ENCODE assay signal across 8 mouse cellular contexts in the genomic region with DNA sequence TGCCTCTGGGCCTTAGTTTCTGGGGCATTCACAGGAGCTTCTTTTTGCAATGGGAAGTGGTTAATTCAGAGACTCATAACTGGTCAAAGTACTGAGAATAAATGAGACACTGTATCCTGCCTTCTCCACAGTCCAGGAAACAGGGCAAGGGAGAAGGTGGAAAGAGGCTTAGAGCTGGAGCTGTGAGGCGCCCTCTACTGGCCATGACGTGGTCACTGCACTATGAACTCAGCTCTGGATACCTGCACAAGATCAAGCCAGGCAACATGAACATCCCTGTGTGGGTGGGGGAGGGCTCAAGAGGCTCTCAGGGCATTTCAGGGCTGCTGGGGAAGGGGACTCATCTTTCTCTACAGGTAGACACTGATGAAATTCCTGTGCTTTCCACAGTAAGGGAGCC. TPM values are rescaled to one million over a fixed set of nuclear protein-coding genes. Genes with fewer than 3 reads are reported as not detected.
DNase-seq lines count a peak whose midpoint lies in the region; TF ChIP-seq lines count a peak whose summit lies in the region.
"Had no signal": no experiment of that assay in that cellular context is flagged by ENCODE, and none has a peak within 500 bp of the region (broad histone marks: within the 10 kb centered on the region; RNA-seq: fewer than 3 reads in every experiment).

No protein-coding gene starts in this region.

- H3K9me3 ChIP-seq in midbrain, embryonic 10.5 days (replicated peaks): no peaks in the 10 kb centered on the region; the same call in 1 of the 2 replicates
- H3K9me3 ChIP-seq: heart, embryonic 15.5 days had no signal

- WGBS in lung, adult 2 months: 7% methylated on average over 2 of the region's 2 CpGs
- 5% methylated on average over 2 of the region's 2 CpGs for WGBS in midbrain, embryonic 10.5 days

- H3K4me1 ChIP-seq in lung, adult 2 months (ENCODE audit: control insufficient read depth, insufficient read depth, low read length): no peaks in the 10 kb centered on the region
- H3K4me1 ChIP-seq in cortical plate, adult 2 months (ENCODE audit: control insufficient read depth, insufficient read depth, low read length): no peaks in the 10 kb centered on the region
- H3K4me1 ChIP-seq in midbrain, embryonic 10.5 days: no peaks in the 10 kb centered on the region
- H3K4me1 ChIP-seq: heart, embryonic 15.5 days had no signal

- no peaks in the 10 kb centered on the region for H3K36me3 ChIP-seq in midbrain, embryonic 10.5 days

- TF ChIP-seq POLR2A in lung, adult 2 months (IDR thresholded peaks at IDR 0.05; ENCODE audit: borderline replicate concordance, extremely low read depth, low read depth, low read length): no peak
- TF ChIP-seq POLR2A in cortical plate, adult 2 months (IDR thresholded peaks at IDR 0.05; ENCODE audit: extremely low read depth, insufficient read depth, low read length): no peak

- H3K4me3 ChIP-seq in lung, adult 2 months (replicated peaks; ENCODE audit: extremely low read depth, low read depth, low read length): no peak overlapping the region
- H3K4me3 ChIP-seq in cortical plate, adult 2 months (ENCODE audit: insufficient read depth, low read length): no peak overlapping the region
- H3K4me3 ChIP-seq in midbrain, embryonic 10.5 days: no peak overlapping the region
- H3K4me3 ChIP-seq: heart, embryonic 15.5 days had no signal

- peak; percentile 18 for DNase-seq in lung, adult 2 months
- no peak for DNase-seq in lung, postnatal 4 days
- peak; percentile 66 for DNase-seq in ZHBTc4 (ENCODE audit: low read depth, low spot score)
- DNase-seq in lung, postnatal 10 days: peak; percentile 16
- DNase-seq in layer of hippocampus, adult 8-10 months (ENCODE audit: low spot score in 2 of 2): no peak
- no peak for DNase-seq in midbrain, embryonic 10.5 days (ENCODE audit: low spot score)

- no peak overlapping the region for H3K27ac ChIP-seq in cortical plate, adult 2 months (ENCODE audit: insufficient read depth, low read length)
- no peak overlapping the region for H3K27ac ChIP-seq in midbrain, embryonic 10.5 days (replicated peaks)
- H3K27ac ChIP-seq: heart, embryonic 15.5 days had no signal

- no peaks in the 10 kb centered on the region for H3K27me3 ChIP-seq in midbrain, embryonic 10.5 days (ENCODE audit: low read depth, poor library complexity, severe bottlenecking)
- H3K27me3 ChIP-seq: heart, embryonic 15.5 days had no signal

- TF ChIP-seq CTCF in lung, adult 2 months (IDR thresholded peaks at IDR 0.05; ENCODE audit: insufficient read depth, low read length): peak; percentile 73
- peak; percentile 40 for TF ChIP-seq CTCF in cortical plate, adult 2 months (IDR thresholded peaks at IDR 0.05; ENCODE audit: extremely low read depth, insufficient read depth, low read length)

RNA-seq across cellular contexts. Expression of a gene that starts 7.7 kb away (rescaled TPM):
- 0.63 and 0.80 TPM in 2 replicates for polyA plus RNA-seq in lung, adult 2 months (2012; rRNA removed)
- polyA plus RNA-seq in cortical plate, adult 2 months (2012; rRNA removed): 0.33 and 0.40 TPM in 2 replicates
- total RNA-seq in layer of hippocampus, adult 8-10 months (2022): under 1 TPM in 3 of 4 experiments, not detected in 1; 0.12 to 0.30 (median 0.27) TPM
- not detected in 2 replicates for polyA plus RNA-seq in midbrain, embryonic 10.5 days (2016; fragmentation: Nextera tagmentation; extraction: Ambion mirVana)

RNA-seq across cellular contexts. Expression of a gene that starts 33.0 kb away (rescaled TPM):
- polyA plus RNA-seq in lung, adult 2 months (2012; rRNA removed): 26.2 and 26.5 TPM in 2 replicates
- 25.8 and 27.3 TPM in 2 replicates for polyA plus RNA-seq in cortical plate, adult 2 months (2012; rRNA removed)
- 10 to 100 TPM; 57.9 to 72.0 (median 62.5) TPM for total RNA-seq in layer of hippocampus, adult 8-10 months (2022)
- 65.2 and 71.0 TPM in 2 replicates for polyA plus RNA-seq in midbrain, embryonic 10.5 days (2016; fragmentation: Nextera tagmentation; extraction: Ambion mirVana)

Comparison
In these comparisons a context has a peak if more than half of its experiments do, and no peak if none do; other contexts are left out.
1. DNase-seq: peak in lung, adult 2 months (single experiment), ZHBTc4 (single experiment) and lung, postnatal 10 days (single experiment); none in lung, postnatal 4 days (0 of 2), layer of hippocampus, adult 8-10 months (0 of 2) and midbrain, embryonic 10.5 days (single experiment).